Mouse (Mus musculus) neutrophil, adult 5-6 weeks (primary cell): ENCODE measurements around the gene Vgll1. TPM values are rescaled to one million over a fixed set of nuclear protein-coding genes. Genes with fewer than 3 reads are reported as not detected.
A peak's percentile ranks its signal among the peaks of the same experiment; 100 is the strongest.

Source experiments
- ATAC-seq: fragments of 151-379, 151-347 bp; 2 replicates; pipeline ENCODE4 v1.8.0; 2017; ENCODE audit warnings: mild to moderate bottlenecking, moderate TSS enrichment; ENCODE audit not compliant: insufficient number of reproducible peaks, poor library complexity, low FRiP score, severe bottlenecking; ENCODE audit errors: extremely low read depth
- total RNA-seq: library from RNA; stranded (forward); fragments of 200-1000 nt; gene quantifications from 2 replicates; pipeline ENCODE4 v1.2.3, GENCODE M21; 2017

Gene Vgll1
- not detected in 2 replicates for total RNA-seq

DNA sequence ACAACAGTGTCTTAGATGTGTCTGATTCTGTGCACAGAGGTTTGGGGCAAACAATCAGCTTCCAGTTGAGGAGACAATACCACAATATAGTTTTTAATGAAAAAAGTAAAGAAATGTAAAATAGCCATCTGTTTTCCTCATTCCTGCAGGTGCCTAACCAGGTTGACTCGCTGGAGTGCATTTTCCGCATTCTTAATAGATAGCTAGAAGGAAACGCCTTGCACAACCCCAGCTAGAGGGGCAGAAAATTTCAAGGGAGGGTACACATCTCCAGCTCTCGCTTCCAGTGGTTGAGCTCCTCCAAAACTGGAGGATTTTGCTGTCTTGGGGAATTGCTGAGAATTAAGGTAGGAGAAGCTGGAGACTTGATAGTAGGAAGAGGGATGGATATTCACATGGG lies at the start of gene Vgll1:
TSS of gene Vgll1 (plus strand) at position 301 of the 400 bp plus-strand sequence.
- no peak for ATAC-seq

GRCm38 (mm10) chrX:57042774-57043173 lies 45.1 kb upstream of the Vgll1 start, which contains the start of gene Brs3:
Gene Brs3 (plus strand): TSS chrX:57043074.
- no peak for ATAC-seq

DNA sequence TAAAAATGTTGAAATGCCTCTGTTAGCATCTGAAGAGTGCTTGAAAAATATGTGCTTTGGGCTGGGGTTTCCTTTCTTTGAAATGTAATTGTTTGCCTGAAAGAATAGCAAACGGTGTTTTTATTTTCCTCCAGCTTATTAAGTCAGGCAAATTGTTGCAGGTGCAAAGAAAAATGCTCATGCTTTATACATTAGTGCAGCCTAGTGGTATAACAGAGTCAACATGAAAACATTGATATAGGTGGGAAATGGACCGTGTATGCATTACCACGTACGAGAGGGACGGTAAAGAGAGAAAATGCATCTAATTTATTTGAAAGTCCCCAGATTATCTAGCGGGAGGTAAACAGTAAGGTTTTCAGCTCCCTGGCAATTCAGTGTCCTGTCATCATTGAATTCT lies 44.0 kb upstream of the Vgll1 start:
- ATAC-seq: no peak

- 0 out of 2 replicates have a peak, but pooled peaks have one; percentile 14 for ATAC-seq
Measured at GRCm38 (mm10) chrX:57052848-57053173, 35.1 kb upstream of the Vgll1 start.

DNA sequence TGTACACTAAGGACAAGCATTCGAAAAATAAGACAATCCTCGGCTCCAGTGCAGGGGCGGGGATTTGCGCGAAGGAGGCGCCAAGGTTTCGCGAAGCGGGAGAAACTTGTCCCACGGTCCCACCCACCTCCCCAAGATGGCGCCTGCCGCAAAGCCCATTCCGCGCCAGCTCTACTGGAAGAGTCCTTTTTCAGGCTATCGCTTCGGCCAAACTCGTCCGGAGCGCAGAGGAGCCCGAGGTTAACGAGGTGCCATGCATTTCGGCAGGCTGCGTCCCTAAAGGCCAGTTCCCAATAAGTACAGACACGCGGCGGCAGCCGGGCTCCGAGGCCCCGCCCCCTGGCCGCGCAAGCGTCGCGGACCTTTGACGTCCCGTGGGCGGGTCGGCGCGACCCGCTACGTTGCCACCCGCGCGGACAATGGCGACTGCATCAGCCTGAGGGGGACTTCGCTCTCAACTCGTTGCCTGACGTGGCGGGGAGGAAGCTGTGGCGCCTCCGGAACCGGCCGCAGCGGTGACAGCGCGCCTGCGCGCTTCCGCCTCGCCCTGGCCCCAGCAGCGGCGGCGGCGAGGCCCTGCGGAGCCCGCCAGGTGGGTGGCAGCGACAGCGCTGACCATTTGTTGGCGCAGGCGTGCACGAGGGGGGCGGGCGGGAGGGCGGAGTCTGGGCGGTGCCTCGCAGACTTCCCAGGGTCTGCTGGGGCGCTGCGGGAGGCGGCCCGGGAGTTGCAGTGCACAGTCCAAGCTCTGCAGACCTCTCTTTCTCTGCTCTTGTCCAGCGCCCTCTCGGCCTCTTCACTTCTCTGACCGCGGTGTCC lies 34.5 kb upstream of the Vgll1 start, which contains the start of gene Htatsf1:
TSS of gene Htatsf1 (plus strand) at position 410 of the 819 bp plus-strand sequence.
- peak; percentile 87 for ATAC-seq

DNA sequence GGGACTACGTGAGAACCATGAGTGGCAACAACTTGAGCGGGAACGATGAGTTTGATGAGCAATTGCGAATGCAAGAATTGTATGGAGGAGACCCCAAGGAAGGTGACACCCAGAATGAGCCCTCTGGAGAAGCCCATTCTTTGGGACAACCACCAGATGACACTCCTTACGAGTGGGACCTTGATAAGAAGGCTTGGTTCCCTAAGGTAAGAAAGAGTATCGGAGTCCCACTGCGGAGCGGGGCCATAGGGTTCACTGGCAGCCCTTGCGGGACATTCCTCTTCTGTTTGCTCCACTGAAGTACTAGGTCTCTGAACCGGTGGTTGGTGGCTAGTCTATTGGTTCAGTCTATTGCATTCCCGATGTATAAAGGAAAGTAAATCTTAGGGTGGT lies 33.9 kb upstream of the Vgll1 start:
- ATAC-seq: no peak

DNA sequence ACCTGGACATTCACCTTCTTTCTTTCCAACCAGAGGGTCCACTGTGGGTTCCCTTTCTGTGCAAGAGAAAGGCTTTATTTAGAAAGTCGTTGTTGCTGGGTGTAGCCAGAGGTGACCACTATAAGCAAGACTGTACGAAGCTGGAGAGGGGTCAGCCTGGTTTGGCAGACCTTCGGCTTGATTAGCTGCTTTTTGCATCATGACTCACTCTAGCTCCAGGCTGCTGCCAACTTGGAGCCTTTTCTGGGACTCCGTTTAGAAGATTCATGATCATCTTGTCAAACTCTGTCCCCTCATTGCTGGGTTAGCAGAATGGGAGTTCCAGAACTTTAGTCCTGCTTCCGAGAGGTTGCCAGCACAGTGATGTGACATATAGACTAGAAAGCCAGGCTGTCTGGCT lies 6.4 kb upstream of the Vgll1 start:
- ATAC-seq: no peak

- no peak for ATAC-seq
Measured at GRCm38 (mm10) chrX:57103415-57103814, 15.5 kb downstream of the Vgll1 start.

- ATAC-seq: no peak
Measured at GRCm38 (mm10) chrX:57106956-57107355, 19.1 kb downstream of the Vgll1 start.

DNA sequence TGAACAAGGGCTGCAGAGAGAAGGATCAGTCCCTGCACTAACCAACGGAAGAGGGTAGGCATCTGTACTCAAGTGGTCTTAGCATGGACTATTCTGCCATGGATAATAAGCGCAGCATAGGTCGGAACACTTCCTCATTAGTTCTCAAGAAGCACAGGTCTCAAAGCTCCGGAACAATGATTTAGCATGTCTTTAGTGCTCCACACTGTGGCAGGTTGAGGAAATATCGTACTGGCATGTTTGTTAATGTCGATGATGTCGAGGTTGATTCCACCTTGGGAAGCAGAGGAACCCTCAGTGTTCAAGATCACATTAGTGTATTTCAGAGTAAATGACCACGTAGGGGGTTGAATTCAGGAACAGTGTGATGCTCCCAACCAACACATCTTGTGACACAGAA lies 30.2 kb downstream of the Vgll1 start:
- no peak for ATAC-seq

DNA sequence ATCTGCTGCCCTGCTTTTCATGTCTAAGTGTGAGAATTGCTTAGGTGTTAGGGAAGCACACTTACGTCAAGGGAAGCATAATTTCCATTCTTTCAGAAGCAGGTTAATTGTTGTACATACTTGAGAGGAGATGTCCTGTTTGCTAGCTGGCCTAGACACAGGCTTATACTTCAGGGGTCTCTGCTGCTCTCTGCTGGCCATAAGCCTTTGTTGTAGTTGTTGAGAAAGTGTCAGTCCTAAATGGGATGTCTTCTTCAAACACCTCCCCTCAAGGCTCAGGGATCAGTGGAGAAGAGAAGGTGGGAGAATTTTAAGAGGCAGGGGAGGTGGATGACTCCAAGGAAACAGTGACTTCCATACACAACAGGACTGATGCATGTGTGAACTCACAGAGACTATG lies 32.9 kb downstream of the Vgll1 start:
- no peak for ATAC-seq

DNA sequence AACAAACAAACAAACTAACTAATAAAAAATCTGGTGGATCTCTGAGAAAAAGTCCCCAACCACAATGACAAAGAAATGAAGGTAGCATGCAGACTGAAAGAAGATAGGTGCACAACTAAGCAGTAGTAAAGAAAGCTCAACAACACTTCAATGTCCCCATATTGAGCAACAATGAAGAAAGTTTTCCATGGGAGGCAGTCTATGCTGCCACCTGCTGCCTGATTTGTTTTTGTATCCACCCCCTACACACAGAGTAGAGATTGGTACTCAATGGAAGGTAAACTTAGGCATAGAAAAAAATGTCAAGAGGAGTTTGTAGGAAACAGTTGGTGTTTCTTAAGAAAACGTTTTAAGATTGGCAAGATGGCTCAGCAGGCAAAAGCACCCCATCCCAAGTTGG lies 42.7 kb downstream of the Vgll1 start:
- ATAC-seq: no peak

DNA sequence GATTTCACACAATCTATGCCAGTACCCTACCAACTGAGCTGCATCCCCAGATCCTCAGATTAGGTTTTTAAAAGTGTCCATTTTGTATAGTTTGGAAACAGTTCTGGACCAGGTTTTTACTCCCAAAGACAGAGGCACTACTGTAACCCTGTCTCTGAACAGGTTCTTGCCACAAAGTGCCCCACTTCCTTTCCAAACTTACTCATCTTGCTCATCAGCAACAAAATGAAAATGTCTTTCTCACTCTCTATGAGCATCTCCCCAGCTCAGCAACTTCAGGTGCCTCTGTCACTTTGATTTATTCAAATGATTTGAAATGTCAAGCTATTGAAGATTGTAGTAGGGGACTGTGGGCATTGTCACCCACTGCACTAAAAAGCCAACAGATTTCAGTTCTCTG lies 49.7 kb downstream of the Vgll1 start:
- no peak for ATAC-seq

DNA sequence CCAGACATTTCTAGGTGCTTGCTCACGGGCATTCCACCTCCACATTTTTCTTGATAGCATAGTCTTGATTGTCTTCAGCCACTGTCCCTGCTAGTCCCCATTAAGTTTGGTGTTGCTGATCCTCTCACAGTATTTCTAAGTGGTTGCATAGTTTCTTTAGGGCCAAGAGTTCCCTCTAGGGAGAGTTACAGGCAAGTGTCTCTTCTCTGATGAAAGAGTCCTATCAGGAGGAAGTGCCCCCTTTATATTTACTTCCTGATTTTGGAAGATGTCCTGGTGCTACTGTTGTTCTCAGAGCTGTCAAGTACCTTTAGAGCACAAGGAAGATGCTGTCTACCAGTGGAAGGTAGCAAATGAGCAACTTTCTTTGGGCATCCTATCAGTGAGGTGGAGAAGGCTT lies 65.6 kb downstream of the Vgll1 start:
- ATAC-seq: no peak

Other genes with a start within 250 kb of the Vgll1 start
- not detected in 2 replicates for gene Adgrg4, start 217.9 kb upstream of the Vgll1 start, total RNA-seq
- gene Brs3, start 45.0 kb upstream of the Vgll1 start, total RNA-seq: not detected in 2 replicates
- 42.8 and 50.7 TPM in 2 replicates for gene Htatsf1, start 34.5 kb upstream of the Vgll1 start, total RNA-seq
- gene Cd40lg, start 124.0 kb downstream of the Vgll1 start, total RNA-seq: 1.2 and 3.5 TPM in 2 replicates